Mouse (Mus musculus) stomach, postnatal 0 days (tissue): Measurements from ENCODE around the gene 1700003E16Rik. TPM values are rescaled to one million over a fixed set of nuclear protein-coding genes. Genes with fewer than 3 reads are reported as not detected.

Experiments
- ATAC-seq: fragments of 200-750 bp; cut with Nextera tagmentation; 2 replicates; pipeline ENCODE4 v1.8.0; 2017; ENCODE audit not compliant: low FRiP score, low TSS enrichment
- DNase-seq: peaks from one replicate; pipeline ENCODE4 v3.0.0-alpha.2; 2016; ENCODE audit warnings: low spot score
- H3K27ac ChIP-seq: fragments of 300-500 bp; sonication (generic); replicated peaks from 2 replicates; pipeline ENCODE4 v1.5.1; 2014; ENCODE audit warnings: mild to moderate bottlenecking, control low read depth
- H3K27me3 ChIP-seq: fragments of 300-500 bp; sonication (generic); 2 replicates; pipeline ENCODE4 v1.6.1; 2014; ENCODE audit warnings: low read length; ENCODE audit not compliant: control insufficient read depth, insufficient read depth
- H3K36me3 ChIP-seq: fragments of 300-500 bp; sonication (generic); 2 replicates; pipeline ENCODE4 v1.6.1; 2014; ENCODE audit warnings: low read length, mixed read lengths; ENCODE audit not compliant: control insufficient read depth, insufficient read depth
- H3K4me1 ChIP-seq: fragments of 300-500 bp; sonication (generic); replicated peaks from 2 replicates; pipeline ENCODE4 v1.6.1; 2014; ENCODE audit warnings: antibody characterized with exemption; ENCODE audit not compliant: control insufficient read depth, insufficient read depth
- H3K4me2 ChIP-seq: fragments of 300-500 bp; sonication (generic); replicated peaks from 2 replicates; pipeline ENCODE4 v1.6.1; 2014; ENCODE audit warnings: low read depth, mild to moderate bottlenecking, control low read depth, moderate library complexity
- H3K4me3 ChIP-seq: fragments of 300-500 bp; sonication (generic); 2 replicates; pipeline ENCODE4 v1.5.1; 2014; ENCODE audit warnings: low read depth, low read length, control low read depth
- H3K9ac ChIP-seq: fragments of 300-500 bp; sonication (generic); 2 replicates; pipeline ENCODE4 v1.6.1; 2014; ENCODE audit warnings: mild to moderate bottlenecking, low read length, control low read depth, mixed read lengths
- H3K9me3 ChIP-seq: fragments of 300-500 bp; sonication (generic); 2 replicates; pipeline ENCODE4 v1.6.1; 2016; ENCODE audit warnings: low read length; ENCODE audit not compliant: control insufficient read depth
- CTCF ChIP-seq: IDR thresholded peaks from 2 replicates; pipeline ENCODE4 v1.5.1; 2016; ENCODE audit warnings: antibody characterized with exemption, low read depth, mild to moderate bottlenecking, moderate library complexity
- EP300 ChIP-seq: optimal IDR thresholded peaks from 2 replicates; pipeline ENCODE3; 2016; ENCODE audit warnings: antibody characterized with exemption
- WGBS: fragments of 180-500 bp; shearing (Covaris S2); extraction: QIAGEN DNeasy Blood & Tissue Kit; methylation state at CpG from one replicate; pipeline ENCODE4 v1.1.7; 2014; 5-methylcytosine and 5-hydroxymethylcytosine counted together
- polyA plus RNA-seq: library from polyadenylated mRNA; unstranded; fragments of >200 nt; fragmentation: Nextera tagmentation; extraction: Ambion mirVana; gene quantifications from 2 replicates; pipeline ENCODE4 v1.2.1, GENCODE M21; 2015

The 1700003E16Rik gene
- polyA plus RNA-seq, 1 experiment from 2014 or later = 1.1 TPM

GRCm38 (mm10) chr6:83124851-83125312 lies 31.3 kb upstream of the 1700003E16Rik start:
- ATAC-seq = peak; percentile 22
- Histone ChIP-seq H3K27me3 (no peaks in the 10 kb centered on the region), H3K9ac (peak overlapping the region; percentile 75), H3K27ac (no peak overlapping the region), H3K4me2 (peak overlapping the region; percentile 91), H3K4me1 (no peaks in the 10 kb centered on the region; the same call in none of the 2 replicates), H3K4me3 (peak overlapping the region; percentile 80), H3K9me3 (no peaks in the 10 kb centered on the region), H3K36me3 (no peaks in the 10 kb centered on the region)
- TF ChIP-seq CTCF (no peak), EP300 (no peak)
- WGBS = under 1% methylated on average over 30 of the region's 30 CpGs
- DNase-seq = peak; percentile 91

- Histone ChIP-seq H3K9ac (peak within 1 kb of the TSS; percentile 75), H3K36me3 (no peaks in the 10 kb centered on the region), H3K4me2 (peak within 1 kb of the TSS; percentile 91), H3K4me3 (peak within 1 kb of the TSS; percentile 80), H3K4me1 (no peaks in the 10 kb centered on the region; the same call in none of the 2 replicates), H3K27ac (no peak within 1 kb of the TSS), H3K9me3 (no peaks in the 10 kb centered on the region), H3K27me3 (no peaks in the 10 kb centered on the region)
- DNase-seq (no peak), ATAC-seq (no peak)
- TF ChIP-seq CTCF = no peak
- TF ChIP-seq EP300 = no peak
- WGBS = 23% methylated on average over 5 of the region's 5 CpGs
These were observed 30.9 kb upstream of the 1700003E16Rik start, which contains the start of gene Ino80b for GRCm38 (mm10) chr6:83125331-83125730. Ino80b (minus strand) TSS chr6:83125431.

- Histone ChIP-seq H3K36me3 (no peaks in the 10 kb centered on the region), H3K9me3 (no peaks in the 10 kb centered on the region), H3K4me1 (no peaks in the 10 kb centered on the region; the same call in none of the 2 replicates), H3K27me3 (no peaks in the 10 kb centered on the region), H3K4me3 (no peak overlapping the region), H3K9ac (no peak overlapping the region), H3K27ac (no peak overlapping the region), H3K4me2 (no peak overlapping the region)
- peak; percentile 56 for TF ChIP-seq CTCF
- no peak for TF ChIP-seq EP300
- DNase-seq (no peak), ATAC-seq (no peak)
- 97% methylated on average over 5 of the region's 5 CpGs for WGBS
These were observed 28.8 kb upstream of the 1700003E16Rik start for GRCm38 (mm10) chr6:83127419-83127818.

DNA sequence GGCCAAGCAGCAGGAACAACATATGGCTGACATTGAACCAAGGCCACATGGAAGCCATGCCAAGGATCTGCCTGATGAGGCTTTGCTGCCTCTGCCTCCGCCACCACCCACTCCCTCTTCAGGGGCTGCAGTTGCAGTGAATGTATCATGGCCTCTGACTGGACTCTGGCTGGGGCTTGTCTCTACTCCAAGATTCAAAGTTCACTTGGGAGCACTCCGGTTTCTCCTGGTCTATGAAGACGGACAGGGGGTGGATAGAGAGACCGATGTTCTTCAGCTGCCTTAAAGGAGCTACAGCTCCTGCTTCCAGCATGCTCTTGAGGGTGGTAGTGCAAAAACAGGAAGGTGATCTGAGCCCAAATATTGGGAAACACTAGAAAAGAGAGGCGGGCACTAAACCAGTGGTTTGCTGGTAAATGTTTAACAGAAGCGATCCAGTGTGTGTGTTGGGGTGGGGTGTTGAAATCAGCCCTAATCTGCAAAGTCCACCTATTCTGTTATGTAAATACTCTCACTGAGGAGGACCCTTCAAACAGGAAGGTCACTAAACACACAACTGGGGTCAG lies 24.7 kb upstream of the 1700003E16Rik start:
- 35% methylated on average over 6 of the region's 6 CpGs for WGBS
- Histone ChIP-seq H3K27ac (peak overlapping the region; percentile 71; the same call in 1 of the 2 replicates), H3K36me3 (no peaks in the 10 kb centered on the region), H3K9ac (no peak overlapping the region), H3K9me3 (no peaks in the 10 kb centered on the region), H3K27me3 (no peaks in the 10 kb centered on the region), H3K4me1 (no peaks in the 10 kb centered on the region; the same call in none of the 2 replicates), H3K4me2 (no peak overlapping the region), H3K4me3 (no peak overlapping the region)
- DNase-seq (peak; percentile 54), ATAC-seq (peak; percentile 49)
- TF ChIP-seq CTCF (no peak), EP300 (no peak)

GRCm38 (mm10) chr6:83132176-83132919 lies 23.9 kb upstream of the 1700003E16Rik start:
- H3K27ac ChIP-seq = no peak overlapping the region
- no peak overlapping the region for H3K9ac ChIP-seq
- no peaks in the 10 kb centered on the region for H3K27me3 ChIP-seq
- no peaks in the 10 kb centered on the region for H3K9me3 ChIP-seq
- no peaks in the 10 kb centered on the region for H3K36me3 ChIP-seq
- DNase-seq (no peak), ATAC-seq (no peak)
- no peak for TF ChIP-seq EP300
- no peak for TF ChIP-seq CTCF
- 73% methylated on average over 9 of the region's 9 CpGs for WGBS
- no peak overlapping the region for H3K4me2 ChIP-seq
- no peaks in the 10 kb centered on the region; the same call in none of the 2 replicates for H3K4me1 ChIP-seq
- H3K4me3 ChIP-seq = no peak overlapping the region

GRCm38 (mm10) chr6:83134226-83134625 lies 22.0 kb upstream of the 1700003E16Rik start:
- no peak for ATAC-seq
- no peaks in the 10 kb centered on the region for H3K27me3 ChIP-seq
- no peak overlapping the region for H3K4me3 ChIP-seq
- H3K4me1 ChIP-seq = peaks cover 2% of the 10 kb centered on the region
- peak overlapping the region; percentile 99 for H3K27ac ChIP-seq
- H3K9ac ChIP-seq = no peak overlapping the region
- 62% methylated on average over 3 of the region's 3 CpGs for WGBS
- no peaks in the 10 kb centered on the region for H3K36me3 ChIP-seq
- no peak overlapping the region for H3K4me2 ChIP-seq
- H3K9me3 ChIP-seq = no peaks in the 10 kb centered on the region
- TF ChIP-seq EP300 (no peak), CTCF (no peak)
- DNase-seq = no peak
